Mouse (Mus musculus) E14TG2a.4 (cell line): ENCODE measurements around the gene Bbs10.

Source experiments
- CTCF ChIP-seq: conservative IDR thresholded peaks from 2 replicates; pipeline ENCODE4 v1.5.1; 2014; ENCODE audit warnings: low read length
- NANOG ChIP-seq: IDR thresholded peaks from 2 replicates; pipeline ENCODE4 v1.6.1; 2014; ENCODE audit warnings: borderline replicate concordance, low read length, mixed read lengths
- POU5F1 ChIP-seq: IDR thresholded peaks from 2 replicates; pipeline ENCODE4 v1.6.1; 2014; ENCODE audit warnings: low read length, borderline replicate concordance

DNA sequence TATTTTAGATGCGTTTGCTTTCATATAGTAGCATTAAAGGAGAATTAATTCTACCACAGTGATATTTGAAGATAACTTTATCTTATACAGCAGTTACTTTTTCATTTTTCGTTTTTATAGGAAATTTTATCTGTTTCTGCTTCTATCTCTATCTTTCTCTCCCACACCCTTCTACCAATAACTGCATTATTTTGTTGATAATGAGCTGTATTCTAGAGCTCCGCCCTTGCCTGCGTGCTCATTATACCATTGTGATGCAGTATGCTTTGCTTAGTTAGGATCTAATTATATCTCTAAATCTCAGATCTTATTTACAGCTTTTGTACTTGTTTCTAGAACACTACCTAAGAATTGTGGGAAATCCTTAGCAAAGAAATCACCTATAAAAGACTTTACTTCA is 48.3 kb upstream of the Bbs10 start:
- no peak for TF ChIP-seq CTCF
- TF ChIP-seq POU5F1, result no peak
- TF ChIP-seq NANOG, result no peak
